Mouse (Mus musculus): Measurements from ENCODE around the gene Dynlrb2.

Dynlrb2 gene

DNA sequence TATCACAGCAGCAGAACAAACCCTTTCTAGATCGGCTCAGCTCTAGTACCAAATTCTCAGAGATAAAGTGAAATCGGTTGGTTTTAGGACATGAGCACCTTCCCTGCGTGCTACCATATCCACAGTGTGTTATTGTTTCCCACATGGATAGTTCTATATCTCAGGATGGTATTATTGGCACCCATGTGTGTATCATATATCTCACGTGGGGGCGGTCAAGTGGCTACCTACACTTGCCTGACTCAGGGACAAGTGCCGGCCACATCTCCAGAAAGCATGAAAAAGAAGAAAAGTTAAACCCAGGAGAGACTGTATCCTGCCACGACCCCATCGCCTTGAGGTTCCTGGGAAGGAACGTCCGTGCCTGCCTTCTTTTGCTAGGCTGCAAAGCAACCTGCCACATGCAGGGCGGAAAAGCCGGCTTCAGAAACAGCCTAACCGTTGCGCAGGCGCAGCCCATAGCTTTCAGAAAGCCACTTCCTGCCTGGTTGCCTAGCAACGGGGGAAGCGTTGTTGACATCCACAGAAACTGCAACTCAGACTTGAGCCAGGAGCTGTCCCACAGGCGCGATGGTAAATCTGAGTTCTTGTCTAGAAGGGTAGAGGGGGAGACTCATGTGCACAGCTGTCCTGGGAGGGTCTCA lies at the start of gene Dynlrb2:
TSS of gene Dynlrb2 (plus strand) at position 498 of the 644 bp plus-strand sequence.
- DNase-seq (ENCODE audit: low read depth, low spot score) = peak; percentile 95

DNA sequence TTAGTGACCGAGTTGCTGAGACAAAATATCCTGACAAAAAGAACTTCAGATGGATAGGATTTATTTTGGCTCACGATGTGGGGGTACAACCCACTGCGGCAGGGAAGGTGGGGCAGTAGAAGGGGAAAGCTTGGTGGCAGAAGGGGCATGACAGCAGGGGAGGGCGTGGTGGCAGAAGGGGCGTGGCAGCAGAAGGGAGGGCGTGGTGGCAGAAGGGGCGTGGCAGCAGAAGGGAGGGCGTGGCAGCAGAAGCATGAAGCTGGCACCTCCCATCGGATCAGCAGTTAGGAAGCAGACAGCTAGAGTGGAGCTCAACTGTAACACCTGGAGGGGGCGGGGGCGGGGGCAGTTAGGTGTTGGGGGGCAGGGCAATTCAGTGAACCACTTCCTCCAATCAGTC lies 46.2 kb upstream of the Dynlrb2 start:
- DNase-seq (ENCODE audit: low read depth, low spot score) = no peak

DNA sequence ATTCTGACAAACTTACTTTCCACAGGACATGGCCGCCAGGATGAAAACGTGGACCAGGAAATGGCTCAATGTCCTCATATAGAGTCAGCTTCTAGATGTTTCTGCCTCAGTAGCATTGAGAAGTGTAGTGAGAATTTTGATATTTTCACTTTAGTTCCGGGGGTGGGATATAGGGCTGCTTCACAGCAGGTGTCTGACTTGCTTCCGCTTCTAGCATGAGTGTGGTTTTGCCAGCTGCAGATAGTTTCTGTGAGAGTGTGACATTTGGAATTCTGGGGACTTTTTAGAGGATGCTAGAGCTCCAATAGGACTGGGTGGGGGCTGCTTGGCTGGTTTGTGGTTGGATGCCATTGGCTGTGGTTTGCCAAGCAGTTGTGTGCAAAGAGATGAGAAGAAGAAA lies 43.3 kb upstream of the Dynlrb2 start:
- no peak for DNase-seq (ENCODE audit: low read depth, low spot score)

DNA sequence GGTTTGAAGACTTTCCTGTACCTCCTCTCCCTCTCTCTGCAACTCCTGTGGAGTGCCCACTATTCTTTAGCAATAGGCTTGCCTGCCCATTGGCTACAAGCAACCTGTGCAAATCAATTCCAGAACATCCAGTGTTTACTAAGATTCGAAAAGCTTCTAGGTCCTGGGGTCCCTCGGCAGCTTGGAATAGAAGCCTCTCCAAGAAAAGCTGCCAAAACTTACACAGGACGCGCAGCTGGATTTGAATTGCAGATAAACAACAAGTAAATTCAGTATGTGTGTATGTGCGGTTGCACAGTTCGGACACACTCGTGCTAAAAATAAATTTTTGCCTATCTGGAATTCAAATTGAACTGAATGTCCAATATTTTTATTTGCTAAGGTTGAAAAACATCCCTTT lies 38.2 kb upstream of the Dynlrb2 start:
- no peak for DNase-seq (ENCODE audit: low read depth, low spot score)

DNA sequence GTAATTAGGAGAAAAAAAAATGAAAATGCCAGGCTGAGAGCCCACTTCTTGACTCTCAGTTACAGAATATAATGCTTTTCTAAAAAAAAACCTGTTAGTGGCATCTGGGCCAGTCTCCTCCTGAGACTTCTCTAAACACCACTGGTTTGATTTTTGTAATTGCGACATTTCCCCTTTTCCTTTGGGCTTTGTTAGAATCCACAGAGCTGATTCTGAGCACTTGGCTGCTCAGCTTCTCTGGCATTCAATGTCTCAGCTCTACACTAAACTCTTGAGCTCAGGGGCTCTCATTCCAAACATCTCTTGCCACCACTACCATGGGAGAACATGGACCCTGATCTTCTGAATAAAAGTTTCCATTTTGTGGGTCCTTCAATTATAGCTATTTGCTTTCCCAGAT lies 37.7 kb upstream of the Dynlrb2 start:
- no peak for DNase-seq (ENCODE audit: low read depth, low spot score)

DNA sequence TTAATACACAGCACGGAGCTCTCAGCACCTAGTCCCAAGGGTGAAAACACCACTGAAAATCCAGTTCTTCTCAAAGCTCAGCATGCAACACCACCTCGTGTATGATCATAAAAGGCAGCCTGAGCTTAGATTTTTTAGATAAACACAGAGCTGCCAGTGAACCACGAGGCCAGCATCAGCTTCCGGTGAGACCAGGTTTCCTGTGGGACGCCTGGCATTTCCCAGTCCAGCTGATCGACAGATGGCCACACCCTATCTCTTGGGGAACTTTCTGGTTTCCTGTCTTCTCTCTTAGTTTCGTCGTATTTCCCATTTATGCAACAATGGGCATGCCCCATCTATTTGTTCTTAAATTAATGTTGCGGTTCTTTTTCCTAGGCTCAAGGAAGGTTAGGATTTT lies 26.8 kb upstream of the Dynlrb2 start:
- peak; percentile 11 for DNase-seq (ENCODE audit: low read depth, low spot score)

DNA sequence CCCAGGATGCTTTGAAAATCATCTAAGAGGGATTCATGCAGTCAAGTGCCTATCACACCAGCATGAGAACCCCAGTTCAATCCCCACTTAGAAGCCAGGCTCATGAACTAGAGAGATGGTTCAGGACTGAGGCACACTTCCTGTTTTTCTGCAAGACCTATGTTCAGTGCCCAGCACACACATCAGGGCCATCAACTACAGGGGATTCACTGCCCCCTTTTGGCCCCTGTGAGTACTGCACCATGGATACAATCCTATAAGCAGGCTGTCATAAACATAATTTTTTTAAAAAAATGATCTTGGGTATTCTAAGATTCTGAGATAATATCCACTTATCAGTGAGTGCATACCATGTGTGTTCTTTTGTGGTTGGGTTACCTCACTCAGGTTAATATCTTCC lies 26.1 kb upstream of the Dynlrb2 start:
- DNase-seq (ENCODE audit: low read depth, low spot score) = peak; percentile 41

DNA sequence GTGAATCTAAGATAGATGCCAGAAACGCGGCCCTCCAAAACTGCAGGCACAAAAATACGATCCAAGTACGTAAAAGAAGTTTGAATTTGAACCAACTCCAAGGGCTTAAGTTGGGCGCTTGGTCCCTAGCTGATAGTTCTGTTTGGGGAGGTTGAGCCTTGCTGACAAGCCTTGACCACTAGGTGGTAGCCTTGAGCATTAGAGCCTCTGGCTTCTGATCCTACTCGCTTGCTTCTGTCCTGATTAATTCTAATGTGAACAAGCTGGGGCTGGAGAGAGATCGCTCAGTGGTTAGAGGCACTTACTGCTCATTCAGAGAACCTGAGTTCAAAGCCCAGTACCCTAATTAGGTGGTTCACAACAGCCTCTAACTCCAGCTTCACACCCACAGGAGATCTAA lies 23.9 kb upstream of the Dynlrb2 start:
- peak; percentile 54 for DNase-seq (ENCODE audit: low read depth, low spot score)

DNA sequence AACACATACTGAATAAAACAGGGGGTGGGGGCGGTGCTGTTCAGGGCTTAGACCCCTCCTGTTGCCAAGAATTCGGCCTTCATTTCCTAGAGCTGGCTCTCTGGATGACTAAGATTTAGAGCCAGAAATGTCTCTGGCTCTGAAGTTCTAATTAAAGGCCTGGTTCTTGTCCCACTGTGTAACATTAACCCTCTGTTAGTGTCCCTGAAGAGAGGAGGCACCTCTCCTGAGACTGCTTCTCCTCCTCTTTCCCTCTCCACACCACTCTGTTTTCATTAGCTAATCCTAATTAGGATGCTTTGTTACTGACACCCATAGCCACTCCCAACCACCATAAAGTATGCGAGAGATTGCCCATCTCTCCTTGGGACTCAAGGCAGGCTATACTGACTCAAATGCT lies 22.0 kb upstream of the Dynlrb2 start:
- DNase-seq (ENCODE audit: low read depth, low spot score) = no peak

DNA sequence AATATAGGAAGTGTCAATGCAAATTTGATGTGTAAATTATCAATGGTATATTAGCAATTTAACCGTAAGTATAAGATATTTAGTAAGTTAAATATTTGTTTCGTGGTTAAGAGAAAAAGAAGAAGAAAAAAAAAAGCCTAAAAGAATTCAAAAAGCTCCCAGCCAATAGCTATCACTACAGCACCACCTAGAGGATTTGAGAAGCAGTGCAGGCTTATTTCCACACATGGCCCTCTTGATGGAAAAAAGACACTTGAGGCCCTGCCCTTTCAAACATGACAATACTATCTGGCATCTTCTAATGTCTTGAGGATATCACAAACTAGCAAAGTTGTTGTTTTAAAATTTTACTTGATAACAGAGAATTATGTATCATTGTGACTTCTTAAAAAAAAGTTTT lies 20.7 kb upstream of the Dynlrb2 start:
- peak; percentile 42 for DNase-seq (ENCODE audit: low read depth, low spot score)

DNA sequence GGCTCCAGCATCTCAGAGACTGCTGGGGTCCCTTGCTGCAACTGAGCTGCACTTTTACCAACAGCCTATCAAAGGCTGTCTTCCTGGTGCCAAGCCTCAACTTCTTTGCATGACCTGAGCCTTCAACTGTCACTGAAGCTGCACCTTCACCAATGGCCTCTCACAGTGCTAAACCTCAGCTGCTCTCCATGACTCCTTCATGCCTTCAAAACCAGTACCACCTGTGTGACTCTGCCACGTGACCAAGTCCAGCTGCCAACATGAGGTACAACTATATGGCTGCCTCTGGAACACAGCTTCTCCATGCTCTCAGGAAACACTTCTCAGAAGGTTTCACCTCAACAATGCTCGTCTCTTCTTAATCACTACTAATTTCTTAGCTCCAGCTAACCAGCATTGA lies 16.2 kb upstream of the Dynlrb2 start:
- DNase-seq (ENCODE audit: low read depth, low spot score) = no peak

DNA sequence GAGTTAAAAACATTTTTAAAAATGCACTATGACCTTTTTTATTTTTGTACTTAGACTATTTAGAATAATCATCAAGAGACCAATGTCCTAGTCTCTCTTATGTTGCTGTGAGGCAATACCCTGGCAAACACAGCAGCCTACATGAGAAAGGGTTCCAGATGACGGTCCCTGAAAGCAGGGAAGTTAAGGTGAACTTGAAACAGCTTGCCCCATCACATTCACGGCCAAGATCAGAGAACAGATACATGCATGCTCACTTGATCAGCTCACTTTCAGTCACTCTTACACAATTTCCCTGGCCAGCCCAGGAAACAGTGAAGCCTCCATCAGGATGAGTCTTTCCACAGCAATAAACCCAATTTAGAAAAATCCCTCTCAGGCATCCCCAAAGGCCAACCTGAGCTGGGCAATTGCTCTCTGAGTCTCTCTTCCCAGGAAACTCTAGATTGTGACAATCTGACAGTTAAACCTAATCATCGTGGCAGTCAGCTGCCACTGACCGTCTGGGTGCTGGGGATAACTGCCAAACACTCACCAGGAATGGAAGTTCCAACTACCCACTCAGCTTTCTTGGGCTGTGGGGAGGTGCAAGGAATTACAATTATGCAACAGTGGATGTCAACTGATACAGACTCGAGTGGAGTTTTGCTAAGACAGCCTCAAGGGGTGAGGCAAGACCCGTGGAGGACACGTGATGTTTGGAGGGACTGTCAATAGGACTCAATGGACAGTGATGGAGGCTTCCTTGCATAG lies 4.5 kb upstream of the Dynlrb2 start:
- DNase-seq (ENCODE audit: low read depth, low spot score) = no peak

DNA sequence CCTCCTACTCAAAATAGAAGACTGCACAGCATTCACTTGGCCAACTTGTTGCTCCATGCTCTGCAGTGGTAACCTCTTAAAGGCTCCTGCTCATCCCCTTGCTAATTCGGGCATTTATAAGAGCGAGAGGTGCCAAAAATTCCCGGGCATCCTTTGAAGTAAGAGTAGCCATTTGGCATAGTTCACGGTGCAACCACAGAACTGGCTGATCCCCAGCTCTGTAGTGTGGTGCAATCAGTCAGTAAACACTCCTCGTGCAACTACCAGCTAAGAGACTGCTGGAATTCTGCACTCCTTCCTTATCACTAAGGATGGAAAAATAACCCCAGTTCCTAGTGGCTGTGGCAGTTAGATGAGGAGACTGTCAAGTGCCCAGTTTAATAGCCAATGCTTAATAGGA lies 3.9 kb downstream of the Dynlrb2 start:
- no peak for DNase-seq (ENCODE audit: low read depth, low spot score)

DNA sequence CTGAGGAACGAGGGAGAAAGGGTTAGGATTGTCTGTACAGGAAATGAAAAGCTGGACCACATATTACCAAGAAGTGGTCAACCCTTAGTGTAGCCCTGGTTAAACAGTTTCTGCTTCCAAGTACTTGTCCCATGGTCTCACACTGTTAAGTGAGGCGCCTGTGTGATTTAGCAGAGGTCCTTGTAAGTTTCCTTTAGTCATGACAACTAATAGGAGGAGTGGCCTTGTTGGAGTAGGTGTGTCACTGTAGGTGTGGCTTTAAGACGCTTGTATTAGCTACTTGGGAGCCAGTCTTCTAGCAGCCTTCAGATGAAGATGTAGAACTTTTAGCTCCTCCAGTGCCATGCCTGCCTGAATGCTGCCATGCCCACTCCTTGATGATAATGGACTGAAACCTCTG lies 4.5 kb downstream of the Dynlrb2 start:
- no peak for DNase-seq (ENCODE audit: low read depth, low spot score)

DNA sequence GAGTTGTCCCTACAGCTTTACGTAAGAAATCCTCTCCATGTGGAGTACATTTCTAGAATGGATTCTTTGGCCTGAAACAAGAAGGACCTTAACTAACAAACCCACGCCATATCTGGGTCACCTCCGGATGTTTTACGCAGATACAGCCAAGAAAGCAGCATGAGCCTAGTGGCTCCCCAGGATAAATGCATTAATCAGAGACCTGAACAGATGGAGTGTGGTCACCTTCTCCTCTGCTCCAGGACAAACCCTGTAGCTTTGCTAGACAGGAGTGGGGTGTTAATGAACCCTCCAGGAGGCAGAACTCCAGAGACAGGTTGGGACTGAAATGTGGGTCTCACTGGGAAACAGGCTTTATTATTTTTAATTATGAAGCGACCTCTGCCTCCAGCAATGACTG lies 14.9 kb downstream of the Dynlrb2 start:
- no peak for DNase-seq (ENCODE audit: low read depth, low spot score)

DNA sequence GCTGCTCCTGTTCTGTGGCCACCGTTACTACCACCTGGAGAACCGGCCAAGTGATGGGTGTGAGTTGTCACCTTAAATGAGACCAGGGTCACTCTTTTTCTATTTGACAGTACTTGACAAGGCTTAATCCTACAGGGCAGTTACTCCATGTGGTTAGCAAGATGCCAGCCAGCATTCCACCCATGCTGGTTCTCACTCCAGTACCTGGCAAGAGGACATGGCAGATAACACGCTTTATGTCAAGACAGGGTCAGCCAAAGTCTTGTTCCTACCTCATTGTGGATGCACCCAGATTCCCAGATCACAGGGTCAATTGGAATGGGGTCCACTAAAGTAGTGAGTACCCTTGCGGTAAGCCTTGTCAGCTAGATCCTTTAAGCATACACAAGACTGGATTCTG lies 16.4 kb downstream of the Dynlrb2 start:
- DNase-seq (ENCODE audit: low read depth, low spot score) = no peak

DNA sequence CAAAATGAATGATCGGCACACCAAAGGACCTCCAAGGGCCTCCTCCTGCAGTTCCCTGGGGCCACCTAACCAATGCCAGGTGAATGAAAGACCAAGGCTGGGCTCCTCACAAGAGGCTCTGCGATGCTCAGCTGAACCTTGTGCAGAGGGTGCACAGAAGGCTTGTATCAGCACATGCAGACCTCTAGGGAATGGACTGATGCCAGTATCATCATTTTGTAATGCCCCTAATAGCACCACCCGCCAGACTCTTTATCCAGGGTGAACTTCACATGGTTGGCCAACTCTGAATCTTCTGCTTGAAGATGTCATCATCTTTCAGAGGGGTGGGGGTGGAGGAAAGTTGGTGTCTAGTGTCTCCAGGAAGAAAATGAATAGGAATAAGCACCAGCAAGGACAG lies 16.9 kb downstream of the Dynlrb2 start:
- DNase-seq (ENCODE audit: low read depth, low spot score) = no peak

DNA sequence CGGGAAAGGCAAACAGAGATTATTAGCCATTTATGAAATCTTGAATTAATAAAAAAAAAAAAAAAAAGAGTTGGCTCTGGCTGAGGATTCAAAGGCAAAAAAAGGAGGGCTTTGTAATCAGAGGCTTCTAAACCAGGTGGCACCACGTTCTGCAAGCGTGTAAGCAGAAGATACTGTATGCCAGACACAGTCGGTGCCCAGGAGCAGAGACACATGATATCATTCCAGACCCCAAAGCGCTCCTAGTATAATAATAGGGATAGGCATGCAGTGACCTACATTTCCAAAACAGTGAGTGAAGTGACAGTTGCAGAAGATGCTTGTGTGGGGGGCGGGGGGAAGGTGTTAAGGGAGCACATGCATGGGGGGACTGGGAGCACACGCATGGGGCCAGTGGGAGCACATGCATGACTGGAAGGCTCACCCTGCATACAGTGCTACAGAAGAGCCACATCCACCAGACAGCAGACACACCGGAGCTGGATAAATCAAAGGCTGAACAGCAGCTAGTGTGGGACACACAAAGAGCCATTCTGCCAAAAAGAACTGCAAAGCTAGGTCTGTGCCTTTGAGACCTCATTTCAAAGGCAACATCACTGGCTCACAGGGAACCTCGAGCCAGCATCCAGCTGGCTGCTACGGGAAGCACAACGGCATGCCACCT lies 17.5 kb downstream of the Dynlrb2 start:
- DNase-seq (ENCODE audit: low read depth, low spot score) = no peak

DNA sequence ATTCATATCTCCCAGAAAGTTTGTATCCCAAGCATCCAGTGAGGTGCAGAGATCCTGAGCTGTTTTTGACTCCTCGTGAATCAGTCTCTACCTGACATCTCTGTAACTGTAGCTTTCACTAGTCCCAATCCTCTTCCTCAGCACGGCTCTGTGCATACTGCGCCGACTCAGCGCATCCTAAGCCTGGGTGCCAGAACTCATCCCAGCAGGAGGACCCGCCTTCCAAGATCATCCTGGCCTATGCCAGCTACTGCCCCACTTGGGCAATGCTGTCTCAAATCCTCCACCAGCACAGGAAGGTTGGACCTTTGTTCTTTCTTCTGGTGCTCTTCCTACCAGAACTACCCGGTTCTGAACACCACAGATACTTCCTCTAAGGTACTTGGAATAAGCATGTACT lies 20.1 kb downstream of the Dynlrb2 start:
- DNase-seq (ENCODE audit: low read depth, low spot score) = no peak

DNA sequence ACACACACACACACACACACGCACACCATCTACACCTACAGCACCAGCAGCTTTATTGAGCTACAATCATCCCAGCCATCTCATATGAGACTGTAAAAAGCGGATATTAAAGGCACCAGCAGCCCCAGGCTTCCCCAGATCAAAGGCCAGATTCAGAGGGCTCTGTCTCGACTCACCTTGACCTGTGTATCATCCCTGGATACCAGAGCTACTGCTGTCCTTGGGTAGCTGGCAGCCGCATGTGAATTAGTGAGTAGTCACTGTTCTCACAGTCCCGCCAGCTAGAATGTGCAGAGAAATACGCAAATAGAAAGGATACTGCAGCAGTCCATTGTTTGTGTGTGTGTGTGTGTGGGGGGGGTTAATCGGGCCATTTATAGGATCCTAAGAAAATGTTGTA lies 24.0 kb downstream of the Dynlrb2 start:
- no peak for DNase-seq (ENCODE audit: low read depth, low spot score)

DNA sequence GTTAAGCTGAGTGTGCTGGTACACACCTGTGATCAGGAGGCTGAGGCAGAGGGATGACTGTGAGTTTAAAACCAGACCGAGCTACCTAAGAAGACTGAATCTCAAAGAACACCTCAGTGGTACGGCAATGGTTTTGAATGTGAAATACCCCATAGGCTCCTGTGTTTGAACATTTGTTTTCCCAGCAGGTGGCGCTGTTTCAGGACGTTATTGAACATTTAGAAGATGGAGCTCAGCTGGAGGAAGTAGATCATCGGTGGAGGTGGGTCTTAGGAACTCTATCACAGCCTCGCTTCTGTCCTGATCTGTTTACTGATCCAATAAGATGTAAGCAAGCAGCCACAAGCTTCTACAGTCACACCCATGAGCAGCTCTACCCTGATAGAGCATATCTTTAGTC lies 28.3 kb downstream of the Dynlrb2 start:
- DNase-seq (ENCODE audit: low read depth, low spot score) = no peak

DNA sequence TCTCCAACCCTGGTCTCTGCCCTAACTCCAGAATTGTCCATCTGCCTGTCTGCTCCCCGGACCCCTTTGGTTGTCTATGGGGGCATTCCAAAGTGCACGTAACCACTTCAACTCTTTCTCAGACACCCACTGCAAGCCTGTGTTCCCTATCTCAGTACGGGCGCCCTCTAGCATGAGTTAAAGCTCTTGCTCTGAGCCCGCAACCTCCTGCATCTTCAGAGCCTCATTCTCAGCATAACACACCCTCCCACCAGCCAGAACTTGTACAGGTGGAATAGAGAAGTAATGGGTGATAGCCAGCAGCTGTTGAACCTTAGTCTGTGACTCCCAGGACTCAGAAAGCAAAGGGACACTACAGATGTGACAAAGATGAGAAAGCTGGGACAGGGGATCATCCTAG lies 32.0 kb downstream of the Dynlrb2 start:
- no peak for DNase-seq (ENCODE audit: low read depth, low spot score)

DNA sequence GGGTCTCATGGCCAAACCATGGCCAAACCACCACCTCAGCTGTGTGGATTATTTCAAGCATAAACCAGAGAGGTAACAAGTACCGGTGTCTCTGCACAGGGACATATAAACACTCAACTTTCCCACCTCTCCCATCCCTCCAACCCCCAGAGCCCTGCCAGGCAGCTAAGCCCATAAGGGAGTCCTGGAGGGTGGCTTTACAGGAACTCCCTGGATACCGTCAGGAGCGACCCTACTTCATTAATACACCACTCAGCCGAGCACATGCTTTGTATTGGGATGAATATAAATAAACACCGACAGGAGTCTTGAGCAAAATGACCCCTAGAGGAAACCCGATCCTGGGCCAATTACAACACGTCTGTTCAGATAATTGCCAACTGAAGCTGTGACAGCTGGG lies 34.0 kb downstream of the Dynlrb2 start:
- no peak for DNase-seq (ENCODE audit: low read depth, low spot score)

Data from CD4-positive helper T cell, adult 2 months (primary cell).